Mouse (Mus musculus): ENCODE results near the gene Rtbdn.

GRCm38 (mm10) chr8:84973079-84973478 lies 26.3 kb downstream of the Rtbdn start:
- TF ChIP-seq CTCF (IDR thresholded peaks at IDR 0.05; ENCODE audit: low read depth, low read length) (no peak), POLR2A (IDR thresholded peaks at IDR 0.05; ENCODE audit: borderline replicate concordance, low read depth, low read length) (no peak)
